Mouse (Mus musculus) frontal cortex, adult (tissue): ENCODE results near the gene Meltf.
"Not testable (repeated sequence)": the region's sequence is repeated elsewhere in the genome, so short reads cannot be mapped to it uniquely, and the experiment has no call there.

Experiments used
- ATAC-seq: cut with Nextera tagmentation; 2 replicates; pipeline ENCODE4 v1.9.2; 2017; ENCODE audit warnings: mild to moderate bottlenecking, moderate library complexity, mixed read lengths; ENCODE audit not compliant: low TSS enrichment

Meltf gene

GRCm38 (mm10) chr16:31933751-31934549 is 55.3 kb downstream of the Meltf start, which contains the start of gene Pigz:
Gene Pigz (plus strand): TSS chr16:31933851.
- peak; percentile 21 for ATAC-seq

GRCm38 (mm10) chr16:31934550-31935010 is 56.0 kb downstream of the Meltf start:
- no peak for ATAC-seq

- peak; percentile 13 for ATAC-seq
Measured at GRCm38 (mm10) chr16:31935091-31935979, 56.7 kb downstream of the Meltf start.

GRCm38 (mm10) chr16:31936568-31936967 is 58.0 kb downstream of the Meltf start:
- no peak for ATAC-seq

GRCm38 (mm10) chr16:31938856-31939255 is 60.2 kb downstream of the Meltf start:
- no peak for ATAC-seq

GRCm38 (mm10) chr16:31940586-31940985 is 62.0 kb downstream of the Meltf start:
- no peak for ATAC-seq

- peak; percentile 52 for ATAC-seq
Measured at GRCm38 (mm10) chr16:31943980-31944379, 65.4 kb downstream of the Meltf start.

- no peak for ATAC-seq
Measured at GRCm38 (mm10) chr16:31944698-31945255, 66.2 kb downstream of the Meltf start.

- ATAC-seq: no peak
Measured at GRCm38 (mm10) chr16:31945372-31945771, 66.8 kb downstream of the Meltf start.

- not testable (repeated sequence) for ATAC-seq
Measured at GRCm38 (mm10) chr16:31945986-31946385, 67.4 kb downstream of the Meltf start.

- ATAC-seq: no peak
Measured at GRCm38 (mm10) chr16:31947333-31947732, 68.7 kb downstream of the Meltf start.

GRCm38 (mm10) chr16:31947901-31948316 is 69.3 kb downstream of the Meltf start:
- peak; percentile 10; the same call in 1 of the 2 replicates for ATAC-seq

- ATAC-seq: peak; percentile 74
Measured at GRCm38 (mm10) chr16:31948345-31948774, 69.8 kb downstream of the Meltf start, which contains the start of the genes 0610012G03Rik and Ncbp2. Gene 0610012G03Rik (minus strand): TSS chr16:31948494. Gene Ncbp2 (plus strand): TSS chr16:31948513.
